Mouse (Mus musculus) lung, embryonic 14.5 days (tissue): ENCODE measurements around the gene Gper1. TPM values are rescaled to one million over a fixed set of nuclear protein-coding genes. Genes with fewer than 3 reads are reported as not detected.

Source experiments
- ATAC-seq: fragments of 200-750 bp; cut with Nextera tagmentation; 2 replicates; pipeline ENCODE4 v1.8.0; 2017; ENCODE audit warnings: mild to moderate bottlenecking, moderate TSS enrichment, moderate library complexity; ENCODE audit not compliant: insufficient read depth
- DNase-seq: peaks from one replicate; pipeline ENCODE4 v3.0.0-alpha.2; 2015
- H3K27ac ChIP-seq: fragments of 300-500 bp; sonication (generic); 2 replicates; pipeline ENCODE4 v1.5.1; 2014; ENCODE audit warnings: low read depth, mild to moderate bottlenecking, moderate library complexity
- H3K27me3 ChIP-seq: fragments of 300-500 bp; sonication (generic); 2 replicates; pipeline ENCODE4 v1.6.1; 2014; ENCODE audit warnings: low read length, control low read depth; ENCODE audit not compliant: insufficient read depth
- H3K36me3 ChIP-seq: fragments of 300-500 bp; sonication (generic); 2 replicates; pipeline ENCODE4 v1.6.1; 2014; ENCODE audit warnings: control low read depth; ENCODE audit not compliant: insufficient read depth
- H3K4me1 ChIP-seq: fragments of 300-500 bp; sonication (generic); 2 replicates; pipeline ENCODE4 v1.6.1; 2014; ENCODE audit warnings: antibody characterized with exemption, control low read depth; ENCODE audit not compliant: insufficient read depth
- H3K4me2 ChIP-seq: fragments of 300-500 bp; sonication (generic); 2 replicates; pipeline ENCODE4 v1.6.1; 2014; ENCODE audit warnings: mild to moderate bottlenecking
- H3K4me3 ChIP-seq: fragments of 300-500 bp; sonication (generic); 2 replicates; pipeline ENCODE4 v1.5.1; 2014; ENCODE audit warnings: low read depth, low read length
- H3K9ac ChIP-seq: fragments of 300-500 bp; sonication (generic); 2 replicates; pipeline ENCODE4 v1.6.1; 2014
- H3K9me3 ChIP-seq: fragments of 300-500 bp; sonication (generic); 2 replicates; pipeline ENCODE4 v1.6.1; 2016; ENCODE audit warnings: low read depth, low read length, control low read depth
- CTCF ChIP-seq: IDR thresholded peaks from 2 replicates; pipeline ENCODE4 v1.5.1; 2016; ENCODE audit warnings: antibody characterized with exemption, low read depth
- WGBS: fragments of 180-500 bp; shearing (Covaris S2); extraction: QIAGEN DNeasy Blood & Tissue Kit; methylation state at CpG from one replicate; pipeline ENCODE4 v1.1.7; 2014; 5-methylcytosine and 5-hydroxymethylcytosine counted together
- polyA plus RNA-seq: library from polyadenylated mRNA; unstranded; fragments of >200 nt; fragmentation: Nextera tagmentation; extraction: Ambion mirVana; gene quantifications from 2 replicates; pipeline ENCODE4 v1.2.1, GENCODE M21; 2014

The Gper1 gene
- polyA plus RNA-seq, 1 experiment from 2014 or later: 5.5 TPM

GRCm38 (mm10) chr5:139413545-139413944 lies 9.4 kb upstream of the Gper1 start:
- Histone ChIP-seq H3K27me3 (no peaks in the 10 kb centered on the region), H3K4me1 (0 out of 2 replicates have a peak, but pooled peaks cover 2% of the 10 kb centered on the region), H3K4me3 (no peak overlapping the region), H3K36me3 (no peaks in the 10 kb centered on the region), H3K9ac (no peak overlapping the region), H3K9me3 (no peaks in the 10 kb centered on the region), H3K27ac (no peak overlapping the region), H3K4me2 (no peak overlapping the region)
- no peak for DNase-seq
- TF ChIP-seq CTCF: no peak
- ATAC-seq: no peak
- 70% methylated on average over 4 of the region's 4 CpGs for WGBS

- ATAC-seq (no peak), DNase-seq (no peak)
- Histone ChIP-seq H3K27me3 (no peaks in the 10 kb centered on the region), H3K4me2 (no peak overlapping the region), H3K36me3 (no peaks in the 10 kb centered on the region), H3K9me3 (no peaks in the 10 kb centered on the region), H3K4me1 (0 out of 2 replicates have a peak, but pooled peaks cover 2% of the 10 kb centered on the region), H3K27ac (no peak overlapping the region), H3K4me3 (no peak overlapping the region), H3K9ac (no peak overlapping the region)
- 88% methylated on average over 5 of the region's 5 CpGs for WGBS
- no peak for TF ChIP-seq CTCF
Measured at GRCm38 (mm10) chr5:139415001-139415400, 8.0 kb upstream of the Gper1 start.

GRCm38 (mm10) chr5:139416942-139417341 lies 6.0 kb upstream of the Gper1 start:
- no peak overlapping the region for H3K4me3 ChIP-seq
- H3K9ac ChIP-seq: no peak overlapping the region
- DNase-seq: peak; percentile 41
- 85% methylated on average over 4 of the region's 4 CpGs for WGBS
- H3K27ac ChIP-seq: no peak overlapping the region
- no peaks in the 10 kb centered on the region for H3K36me3 ChIP-seq
- ATAC-seq: no peak
- H3K27me3 ChIP-seq: no peaks in the 10 kb centered on the region
- TF ChIP-seq CTCF: peak; percentile 50
- 0 out of 2 replicates have a peak, but pooled peaks cover 2% of the 10 kb centered on the region for H3K4me1 ChIP-seq
- H3K4me2 ChIP-seq: no peak overlapping the region
- H3K9me3 ChIP-seq: no peaks in the 10 kb centered on the region

- Histone ChIP-seq H3K36me3 (no peaks in the 10 kb centered on the region), H3K4me2 (no peak overlapping the region), H3K4me1 (0 out of 2 replicates have a peak, but pooled peaks cover 2% of the 10 kb centered on the region), H3K9ac (no peak overlapping the region), H3K27ac (no peak overlapping the region), H3K27me3 (no peaks in the 10 kb centered on the region), H3K4me3 (no peak overlapping the region), H3K9me3 (no peaks in the 10 kb centered on the region)
- peak; percentile 13; the same call in 1 of the 2 replicates for TF ChIP-seq CTCF
- no peak for ATAC-seq
- DNase-seq: no peak
- 87% methylated on average over 3 of the region's 3 CpGs for WGBS
Measured at GRCm38 (mm10) chr5:139417480-139417879, 5.5 kb upstream of the Gper1 start.

GRCm38 (mm10) chr5:139418110-139418509 lies 4.8 kb upstream of the Gper1 start:
- no peak for DNase-seq
- no peaks in the 10 kb centered on the region for H3K36me3 ChIP-seq
- WGBS: 65% methylated on average over 2 of the region's 2 CpGs
- no peak overlapping the region for H3K9ac ChIP-seq
- peaks cover 5% of the 10 kb centered on the region; the same call in 1 of the 2 replicates for H3K4me1 ChIP-seq
- H3K9me3 ChIP-seq: no peaks in the 10 kb centered on the region
- no peak overlapping the region for H3K4me2 ChIP-seq
- H3K27ac ChIP-seq: peak overlapping the region; percentile 5; the same call in 1 of the 2 replicates
- H3K4me3 ChIP-seq: no peak overlapping the region
- TF ChIP-seq CTCF: no peak
- no peaks in the 10 kb centered on the region for H3K27me3 ChIP-seq
- no peak for ATAC-seq

- DNase-seq (peak; percentile 15), ATAC-seq (no peak)
- Histone ChIP-seq H3K27me3 (no peaks in the 10 kb centered on the region), H3K27ac (peak overlapping the region; percentile 5; the same call in 1 of the 2 replicates), H3K4me3 (no peak overlapping the region), H3K36me3 (no peaks in the 10 kb centered on the region), H3K4me2 (no peak overlapping the region), H3K4me1 (peaks cover 8% of the 10 kb centered on the region; the same call in 1 of the 2 replicates), H3K9me3 (no peaks in the 10 kb centered on the region), H3K9ac (no peak overlapping the region)
- WGBS: 18% methylated on average over 3 of the region's 3 CpGs
- TF ChIP-seq CTCF: no peak
Measured at GRCm38 (mm10) chr5:139418633-139419032, 4.3 kb upstream of the Gper1 start.

- Histone ChIP-seq H3K36me3 (0 out of 2 replicates have a peak, but pooled peaks cover 3% of the 10 kb centered on the region), H3K9me3 (no peaks in the 10 kb centered on the region), H3K4me2 (no peak overlapping the region), H3K27me3 (no peaks in the 10 kb centered on the region), H3K9ac (no peak overlapping the region), H3K27ac (no peak overlapping the region), H3K4me1 (peaks cover 9% of the 10 kb centered on the region; the same call in 1 of the 2 replicates), H3K4me3 (no peak overlapping the region)
- DNase-seq (no peak), ATAC-seq (no peak)
- 67% methylated on average over 9 of the region's 9 CpGs for WGBS
- TF ChIP-seq CTCF: no peak
Measured at GRCm38 (mm10) chr5:139425198-139425597, 2.2 kb downstream of the Gper1 start.
